Mouse (Mus musculus) cortical plate, adult 2 months (tissue): Measurements from ENCODE around the gene Sh2d3c.

ENCODE experiments used
- CTCF ChIP-seq: fragments of 200-500 bp; IDR thresholded peaks from 2 replicates; pipeline ENCODE4 v1.5.1; 2011; ENCODE audit warnings: mild to moderate bottlenecking, control low read depth, low read length; ENCODE audit not compliant: insufficient read depth; ENCODE audit errors: extremely low read depth
- POLR2A ChIP-seq: fragments of 200-500 bp; IDR thresholded peaks from 2 replicates; pipeline ENCODE4 v1.6.1; 2011; ENCODE audit warnings: mild to moderate bottlenecking, low read length, control low read depth; ENCODE audit not compliant: insufficient read depth; ENCODE audit errors: extremely low read depth

DNA sequence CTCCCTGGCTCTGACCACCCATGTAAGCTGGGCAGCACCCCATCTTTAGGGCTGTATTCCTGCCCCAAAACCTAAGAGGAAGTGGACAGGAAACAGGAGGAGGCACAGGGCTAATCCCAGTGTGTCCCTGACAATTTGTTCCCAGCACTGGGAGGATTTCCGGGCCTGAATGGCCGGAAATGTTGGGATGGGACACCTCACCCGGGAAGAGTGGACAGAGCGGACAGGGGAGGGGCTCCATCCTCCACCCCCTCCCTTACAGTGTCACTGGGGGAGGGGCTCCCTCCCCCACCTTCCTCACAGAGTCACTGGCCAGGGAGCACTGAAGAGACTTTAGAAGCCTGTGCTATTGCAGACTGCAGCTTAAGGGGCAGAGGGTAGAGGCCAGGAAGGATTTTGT is 14.1 kb downstream of the Sh2d3c start:
- TF ChIP-seq CTCF (no peak), POLR2A (no peak)
